In the genomic region with DNA sequence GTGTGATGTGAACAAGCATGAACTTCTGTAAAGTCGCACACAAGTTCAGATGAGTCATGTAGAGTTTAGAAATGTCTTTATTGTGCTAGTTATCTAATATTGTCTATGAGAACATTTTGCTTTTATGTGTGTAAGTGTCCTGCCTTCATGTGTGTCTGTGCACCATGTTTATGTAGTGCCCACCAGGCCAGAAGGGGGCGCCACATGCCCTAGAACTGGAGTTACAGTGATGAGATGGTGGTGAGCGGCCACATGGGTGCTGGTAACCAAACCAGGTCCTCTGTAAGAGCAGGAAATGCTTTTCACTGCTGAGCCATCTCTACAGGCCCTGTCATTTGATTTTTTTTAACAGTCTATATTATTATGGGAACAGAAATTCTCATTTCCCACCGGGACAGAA, we compare ENCODE assay signal across 29 mouse cellular contexts. TPM values are rescaled to one million over a fixed set of nuclear protein-coding genes. Genes with fewer than 3 reads are reported as not detected.
DNase-seq lines count a peak whose midpoint lies in the region; ATAC-seq and TF ChIP-seq lines count a peak whose summit lies in the region.
"Had no signal": no experiment of that assay in that cellular context is flagged by ENCODE, and none has a peak within 500 bp of the region (broad histone marks: within the 10 kb centered on the region; RNA-seq: fewer than 3 reads in every experiment).

No protein-coding gene starts in this region.

- DNase-seq in testis, postnatal 14 days (ENCODE audit: low spot score) = no peak
- DNase-seq in ES-E14 (ENCODE audit: low read depth, low spot score) = peak; percentile 35
- no peak for DNase-seq in heart, adult 11 months
- DNase-seq: adrenal gland, postnatal 10 days; cerebellum, adult 18-20 months; gastrocnemius, adult 2 months; kidney, adult 18-20 months; lung, postnatal 14 days had no signal

- H3K36me3 ChIP-seq in testis, adult 2 months (ENCODE audit: control insufficient read depth, insufficient read depth, low read length) = peaks cover 2% of the 10 kb centered on the region; the same call in 1 of the 2 replicates
- H3K36me3 ChIP-seq in ES-E14 (ENCODE audit: control insufficient read depth, insufficient read depth, low read length, poor library complexity, severe bottlenecking) = peaks cover 12% of the 10 kb centered on the region; the same call in 1 of the 2 replicates
- no peaks in the 10 kb centered on the region for H3K36me3 ChIP-seq in hindbrain, embryonic 12.5 days
- H3K36me3 ChIP-seq: embryonic facial prominence, embryonic 13.5 days; limb, embryonic 13.5 days; midbrain, embryonic 12.5 days had no signal

- H3K4me3 ChIP-seq in testis, adult 2 months (ENCODE audit: control insufficient read depth, low read depth, low read length) = no peak overlapping the region
- H3K4me3 ChIP-seq in ES-E14 (ENCODE audit: insufficient read depth in 1 of 2, low read depth in 1 of 2, low read length in 2 of 2, poor library complexity in 1 of 2, severe bottlenecking in 1 of 2) = no peak overlapping the region
- no peak overlapping the region for H3K4me3 ChIP-seq in embryonic fibroblast, embryonic 13.5 days (ENCODE audit: insufficient read depth, low read length)
- no peak overlapping the region for H3K4me3 ChIP-seq in hindbrain, embryonic 12.5 days
- H3K4me3 ChIP-seq: embryonic facial prominence, embryonic 13.5 days; forebrain, embryonic 13.5 days; gastrocnemius, adult 2 months; limb, embryonic 13.5 days; midbrain, embryonic 12.5 days had no signal

- H3K4me2 ChIP-seq in hindbrain, embryonic 12.5 days (replicated peaks) = no peak overlapping the region
- H3K4me2 ChIP-seq: embryonic facial prominence, embryonic 13.5 days; forebrain, embryonic 13.5 days; heart, embryonic 11.5 days; limb, embryonic 13.5 days; midbrain, embryonic 12.5 days had no signal

- no peak overlapping the region for H3K27ac ChIP-seq in testis, adult 2 months (ENCODE audit: control insufficient read depth, insufficient read depth, low read depth, low read length)
- no peak overlapping the region for H3K27ac ChIP-seq in ES-E14 (ENCODE audit: insufficient read depth, low read depth, low read length, poor library complexity, severe bottlenecking)
- H3K27ac ChIP-seq in embryonic fibroblast, embryonic 13.5 days (ENCODE audit: insufficient read depth, low read length) = no peak overlapping the region
- H3K27ac ChIP-seq in hindbrain, embryonic 12.5 days = no peak overlapping the region
- H3K27ac ChIP-seq: embryonic facial prominence, embryonic 13.5 days; forebrain, embryonic 13.5 days; gastrocnemius, adult 2 months; hindbrain, postnatal 0 days; limb, embryonic 13.5 days; midbrain, embryonic 12.5 days had no signal

- in situ Hi-C loops in ES-E14 (cut with MboI; ENCODE audit: low sequenced_read_pairs in 2 of 2, unreplicated experiment in 2 of 2) = no loop called here

- 80% methylated on average over 4 of the region's 4 CpGs for WGBS in hindbrain, embryonic 12.5 days

- no peaks in the 10 kb centered on the region for H3K4me1 ChIP-seq in testis, adult 2 months (ENCODE audit: control insufficient read depth, insufficient read depth, low read length)
- no peaks in the 10 kb centered on the region for H3K4me1 ChIP-seq in ES-E14 (ENCODE audit: control insufficient read depth in 2 of 2, insufficient read depth in 2 of 2, low read length in 2 of 2, poor library complexity in 1 of 2)
- no peaks in the 10 kb centered on the region for H3K4me1 ChIP-seq in embryonic fibroblast, embryonic 13.5 days (ENCODE audit: control insufficient read depth, insufficient read depth, low read length)
- no peaks in the 10 kb centered on the region for H3K4me1 ChIP-seq in hindbrain, embryonic 12.5 days
- H3K4me1 ChIP-seq: embryonic facial prominence, embryonic 13.5 days; forebrain, embryonic 13.5 days; limb, embryonic 13.5 days; midbrain, embryonic 12.5 days had no signal

- no peak for ATAC-seq in megakaryocyte progenitor cell, adult 5-6 weeks (replicated peaks; ENCODE audit: poor library complexity)
- no peak for ATAC-seq in hindbrain, embryonic 12.5 days (ENCODE audit: low FRiP score)
- ATAC-seq: activated CD4-positive, CD25-positive, alpha-beta regulatory T cell, adult 4 months; forebrain, embryonic 13.5 days; hindbrain, postnatal 0 days had no signal

- peak; percentile 52; the same call in 1 of the 2 replicates for TF ChIP-seq CTCF in testis, adult 2 months (IDR thresholded peaks at IDR 0.05; ENCODE audit: control insufficient read depth, insufficient read depth, insufficient replicate concordance, low read depth, low read length)
- TF ChIP-seq CTCF in embryonic fibroblast, embryonic 13.5 days (IDR thresholded peaks at IDR 0.05; ENCODE audit: borderline replicate concordance, insufficient read depth, low read length) = peak; percentile 27; the same call in 1 of the 2 replicates

- no peak for TF ChIP-seq POLR2A in testis, adult 2 months (IDR thresholded peaks at IDR 0.05; ENCODE audit: control insufficient read depth, low read depth, low read length)
- TF ChIP-seq POLR2A in embryonic fibroblast, embryonic 13.5 days (IDR thresholded peaks at IDR 0.05; ENCODE audit: low read depth, low read length) = no peak

- no peaks in the 10 kb centered on the region for H3K27me3 ChIP-seq in testis, adult 2 months (ENCODE audit: control insufficient read depth, insufficient read depth, low read length)
- H3K27me3 ChIP-seq in hindbrain, embryonic 12.5 days = no peaks in the 10 kb centered on the region
- H3K27me3 ChIP-seq: CH12.LX; embryonic facial prominence, embryonic 13.5 days; forebrain, embryonic 13.5 days; limb, embryonic 13.5 days; midbrain, embryonic 12.5 days had no signal

- no peaks in the 10 kb centered on the region for H3K9me3 ChIP-seq in ES-E14 (ENCODE audit: control insufficient read depth, insufficient read depth, low read depth, low read length)
- no peaks in the 10 kb centered on the region for H3K9me3 ChIP-seq in hindbrain, embryonic 12.5 days (replicated peaks)
- H3K9me3 ChIP-seq: embryonic facial prominence, embryonic 13.5 days; forebrain, embryonic 13.5 days; limb, embryonic 13.5 days; midbrain, embryonic 12.5 days had no signal

- H3K9ac ChIP-seq in ES-E14 (ENCODE audit: insufficient read depth, low read depth, low read length, poor library complexity, severe bottlenecking) = no peak overlapping the region
- H3K9ac ChIP-seq in hindbrain, embryonic 12.5 days = no peak overlapping the region
- H3K9ac ChIP-seq: embryonic facial prominence, embryonic 13.5 days; forebrain, embryonic 13.5 days; limb, embryonic 13.5 days; midbrain, embryonic 12.5 days had no signal

TF ChIP-seq in ES-E14, 5 proteins besides CTCF, POLR2A, EP300 and RAD21:
- no peak for TF ChIP-seq ZNF384 (IDR thresholded peaks at IDR 0.05; ENCODE audit: low read depth, low read length)
- no peak for TF ChIP-seq HCFC1 (IDR thresholded peaks at IDR 0.05; ENCODE audit: borderline replicate concordance, insufficient read depth, low read length)
- no peak for TF ChIP-seq MAFK (IDR thresholded peaks at IDR 0.05; ENCODE audit: insufficient read depth, low read depth, low read length)
- no peak for TF ChIP-seq ZC3H11A (IDR thresholded peaks at IDR 0.05; ENCODE audit: borderline replicate concordance, low read depth, low read length)
- TF ChIP-seq CHD2 (IDR thresholded peaks at IDR 0.05; ENCODE audit: low read depth, low read length) = no peak
TF ChIP-seq in ES-E14: peak in this region for 0.

RNA-seq across cellular contexts. Expression of a gene that starts 8.7 kb away (rescaled TPM):
- 45.2 and 45.3 TPM in 2 replicates for polyA plus RNA-seq in testis, adult 2 months (2012; rRNA removed)
- 1.9 and 3.8 TPM in 2 replicates for total RNA-seq in ES-E14 (2012; rRNA removed)
- polyA plus RNA-seq in embryonic fibroblast, embryonic 13.5 days (2011; ENCODE audit: insufficient read length, low read depth, missing spikeins) = not detected in 2 replicates
- total RNA-seq in megakaryocyte progenitor cell, adult 5-6 weeks (2015) = not detected in 2 replicates
- not detected in 2 replicates for total RNA-seq in megakaryocyte progenitor cell, adult 5-6 weeks (2017)
- polyA plus RNA-seq in hindbrain, embryonic 12.5 days (2016; fragmentation: Nextera tagmentation; extraction: Ambion mirVana) = not detected in 2 replicates
- total RNA-seq: adrenal gland, postnatal 10 days; CH12.LX; gastrocnemius, adult 2 months; hematopoietic stem cell, adult 5-6 weeks; left cerebral cortex, postnatal 14 days; megakaryocyte, adult 5-6 weeks; monocyte, adult 5-6 weeks; neutrophil, adult 5-6 weeks had no signal
- polyA plus RNA-seq: activated CD4-positive, CD25-positive, alpha-beta regulatory T cell, adult 4 months; embryonic facial prominence, embryonic 13.5 days; forebrain, embryonic 13.5 days; heart, postnatal 0 days; hindbrain, postnatal 0 days; limb, embryonic 13.5 days; liver, embryonic 16.5 days; midbrain, embryonic 12.5 days had no signal

RNA-seq across cellular contexts. Expression of a gene that starts 12.0 kb away (rescaled TPM):
- polyA plus RNA-seq in testis, adult 2 months (2012; rRNA removed) = 54.7 and 66.2 TPM in 2 replicates
- total RNA-seq in ES-E14 (2012; rRNA removed) = 5.6 and 11.3 TPM in 2 replicates
- polyA plus RNA-seq in embryonic fibroblast, embryonic 13.5 days (2011; ENCODE audit: insufficient read length, low read depth, missing spikeins) = not detected in 2 replicates
- total RNA-seq in megakaryocyte progenitor cell, adult 5-6 weeks (2015) = not detected in 2 replicates
- not detected in 2 replicates for total RNA-seq in megakaryocyte progenitor cell, adult 5-6 weeks (2017)
- polyA plus RNA-seq in hindbrain, embryonic 12.5 days (2016; fragmentation: Nextera tagmentation; extraction: Ambion mirVana) = 3.0 and 3.2 TPM in 2 replicates
- total RNA-seq: CH12.LX; gastrocnemius, adult 2 months; monocyte, adult 5-6 weeks; neutrophil, adult 5-6 weeks had no signal

RNA-seq across cellular contexts. Expression of a gene that starts 33.8 kb away (rescaled TPM):
- polyA plus RNA-seq in testis, adult 2 months (2012; rRNA removed) = 6.1 and 6.2 TPM in 2 replicates
- 17.1 and 18.5 TPM in 2 replicates for total RNA-seq in ES-E14 (2012; rRNA removed)
- 22.9 and 24.3 TPM in 2 replicates for polyA plus RNA-seq in embryonic fibroblast, embryonic 13.5 days (2011; ENCODE audit: insufficient read length, low read depth, missing spikeins)
- 22.7 and 27.1 TPM in 2 replicates for total RNA-seq in megakaryocyte progenitor cell, adult 5-6 weeks (2015)
- total RNA-seq in megakaryocyte progenitor cell, adult 5-6 weeks (2017) = 26.3 and 26.5 TPM in 2 replicates
- 33.4 and 41.0 TPM in 2 replicates for polyA plus RNA-seq in hindbrain, embryonic 12.5 days (2016; fragmentation: Nextera tagmentation; extraction: Ambion mirVana)

RNA-seq across cellular contexts. Expression of a gene that starts 35.9 kb away (rescaled TPM):
- 42.8 and 48.8 TPM in 2 replicates for polyA plus RNA-seq in testis, adult 2 months (2012; rRNA removed)
- total RNA-seq in ES-E14 (2012; rRNA removed) = not detected in 2 replicates
- polyA plus RNA-seq in embryonic fibroblast, embryonic 13.5 days (2011; ENCODE audit: insufficient read length, low read depth, missing spikeins) = not detected in 2 replicates
- total RNA-seq in megakaryocyte progenitor cell, adult 5-6 weeks (2015) = not detected in 2 replicates
- not detected in 2 replicates for total RNA-seq in megakaryocyte progenitor cell, adult 5-6 weeks (2017)
- polyA plus RNA-seq in hindbrain, embryonic 12.5 days (2016; fragmentation: Nextera tagmentation; extraction: Ambion mirVana) = 0.20 TPM in 1 of 2 replicates, not detected in the other
- total RNA-seq: adrenal gland, postnatal 10 days; gastrocnemius, adult 2 months; hematopoietic stem cell, adult 5-6 weeks; megakaryocyte, adult 5-6 weeks; monocyte, adult 5-6 weeks; neutrophil, adult 5-6 weeks had no signal
- polyA plus RNA-seq: gonadal fat pad, adult 2 months; heart, embryonic 11.5 days; heart, postnatal 0 days; liver, embryonic 16.5 days; midbrain, embryonic 12.5 days; urinary bladder, adult 2 months had no signal

Comparison
In these comparisons a context has a peak if more than half of its experiments do, and no peak if none do; other contexts are left out.
1. RNA of a gene that starts 8.7 kb away (polyA plus RNA-seq): 45.2 to 45.3 TPM in testis, adult 2 months; not detected in embryonic fibroblast, embryonic 13.5 days and not detected in hindbrain, embryonic 12.5 days; every median in the first group is over 10 times any median in the second.
2. RNA of a gene that starts 12.0 kb away (polyA plus RNA-seq): 54.7 to 66.2 TPM in testis, adult 2 months; 3.0 to 3.2 TPM in hindbrain, embryonic 12.5 days and not detected in embryonic fibroblast, embryonic 13.5 days; every median in the first group is over 10 times any median in the second.